Mouse (Mus musculus) right cerebral cortex, postnatal 36 days (tissue): ENCODE measurements around the gene Atp13a1.

Experiments used
- DNase-seq, 2 experiments: peaks; one replicate each; pipeline ENCODE4 v3.0.0; 2022; ENCODE audit warnings: low spot score in 2 of 2, mixed read lengths in 1 of 2

Gene Atp13a1

DNA sequence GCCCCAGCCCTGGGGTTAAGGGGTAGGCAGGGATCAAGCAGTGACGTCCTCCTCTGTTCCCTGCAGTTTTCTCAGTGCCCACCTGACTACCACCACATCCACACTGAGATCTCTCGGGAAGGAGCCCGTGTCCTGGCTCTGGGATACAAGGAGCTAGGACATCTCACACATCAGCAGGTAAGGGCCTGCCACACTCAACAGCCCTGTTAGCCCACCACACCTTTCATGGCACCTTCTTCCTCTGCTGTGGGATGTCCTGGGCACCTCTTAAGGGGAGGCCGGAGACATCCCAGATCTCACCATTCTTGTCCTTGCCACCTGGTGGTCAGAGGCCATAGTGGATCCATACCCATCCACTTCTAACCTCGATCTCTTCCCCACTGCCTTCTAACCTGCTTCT lies 9.0 kb downstream of the Atp13a1 start:
- DNase-seq = no peak

DNA sequence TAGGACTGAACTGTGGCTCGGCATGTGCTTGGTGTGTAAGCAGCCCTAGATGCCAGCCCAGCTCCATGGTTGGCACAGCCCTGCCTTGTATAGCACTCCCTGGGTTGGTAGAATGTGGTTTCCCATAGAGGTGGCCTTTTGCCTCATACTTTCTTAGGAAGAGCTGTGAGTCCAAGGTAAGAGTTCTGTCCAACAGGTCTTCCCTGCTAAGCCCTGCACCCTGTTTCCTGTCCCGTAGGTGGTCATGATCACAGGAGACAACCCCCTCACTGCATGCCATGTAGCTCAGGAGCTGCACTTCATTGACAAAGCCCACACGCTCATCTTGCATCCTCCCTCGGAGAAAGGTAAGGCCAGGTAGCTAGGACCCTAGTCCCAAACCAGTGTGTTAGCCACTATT lies 10.8 kb downstream of the Atp13a1 start:
- no peak for DNase-seq

DNA sequence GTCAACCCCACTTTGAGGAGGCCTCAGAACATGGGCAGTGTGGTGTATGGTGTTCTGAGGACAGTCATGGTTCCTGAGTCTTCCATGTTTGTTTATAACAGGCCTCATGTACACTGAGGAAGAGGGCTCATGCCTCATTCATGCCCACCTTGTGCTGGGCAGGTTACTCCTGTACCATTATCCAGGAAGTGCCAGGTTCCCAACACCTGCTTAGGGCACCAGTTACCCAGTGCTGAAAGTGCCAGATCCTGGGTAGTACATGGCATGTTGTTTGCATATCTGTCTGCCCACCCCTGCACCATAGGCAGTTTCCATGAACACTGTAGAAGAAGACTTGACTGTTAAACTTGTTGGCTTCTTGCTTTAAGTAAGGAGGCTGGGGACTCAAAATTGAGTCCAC lies 11.3 kb downstream of the Atp13a1 start:
- no peak for DNase-seq

DNA sequence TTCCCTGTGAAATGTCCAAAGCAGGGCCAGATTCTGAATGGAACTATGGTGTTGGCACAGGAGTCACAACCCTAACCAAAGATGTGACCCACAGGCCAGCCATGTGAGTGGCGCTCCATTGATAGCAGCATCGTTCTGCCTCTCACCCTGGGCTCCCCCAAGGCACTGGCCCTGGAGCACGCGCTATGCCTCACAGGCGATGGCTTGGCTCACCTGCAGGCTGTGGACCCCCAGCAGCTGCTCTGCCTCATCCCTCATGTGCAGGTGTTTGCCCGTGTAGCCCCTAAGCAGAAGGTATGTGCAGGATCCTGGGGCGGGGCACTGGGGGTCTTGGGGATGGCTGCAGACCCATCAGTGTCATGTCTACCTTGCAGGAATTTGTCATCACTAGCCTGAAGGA lies 12.4 kb downstream of the Atp13a1 start:
- no peak for DNase-seq

DNA sequence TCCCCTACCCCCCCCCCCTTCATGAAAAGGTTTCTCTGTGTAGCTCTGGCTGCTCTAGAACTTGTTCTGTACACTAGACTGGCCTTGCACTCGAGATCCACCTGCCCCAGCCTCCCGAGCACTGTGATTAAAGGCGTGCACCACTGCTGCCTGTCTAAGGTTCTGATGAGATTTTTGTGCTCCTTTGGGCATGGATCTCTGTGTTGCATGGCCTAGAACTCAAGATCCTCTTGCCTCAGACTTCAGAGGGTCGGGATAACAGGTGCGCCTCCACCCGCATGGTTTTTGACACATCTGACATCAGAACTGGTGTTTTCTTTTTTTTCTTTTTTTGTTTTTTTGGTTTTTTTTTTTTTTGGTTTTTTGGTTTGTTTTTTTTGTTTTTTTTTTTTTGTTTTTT lies 13.6 kb downstream of the Atp13a1 start:
- no peak for DNase-seq

DNA sequence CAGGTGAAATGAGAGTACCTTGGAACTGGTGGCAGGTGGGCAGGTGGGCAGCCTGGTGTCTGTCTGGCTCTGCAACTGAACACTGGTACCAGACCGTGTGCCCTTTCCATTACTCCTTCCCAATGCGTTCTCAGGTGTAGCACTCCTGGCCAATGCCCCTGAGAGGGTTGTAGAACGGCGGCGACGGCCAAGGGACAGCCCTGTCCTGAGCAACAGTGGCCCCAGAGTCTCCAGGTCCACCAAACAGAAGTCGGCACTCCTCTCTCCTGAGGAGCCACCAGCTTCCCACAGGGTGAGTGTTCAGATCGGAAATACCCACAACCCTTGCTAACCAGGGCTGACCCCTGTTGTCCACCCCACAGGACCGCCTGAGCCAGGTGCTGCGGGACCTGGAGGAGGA lies 14.1 kb downstream of the Atp13a1 start:
- DNase-seq = no peak

DNA sequence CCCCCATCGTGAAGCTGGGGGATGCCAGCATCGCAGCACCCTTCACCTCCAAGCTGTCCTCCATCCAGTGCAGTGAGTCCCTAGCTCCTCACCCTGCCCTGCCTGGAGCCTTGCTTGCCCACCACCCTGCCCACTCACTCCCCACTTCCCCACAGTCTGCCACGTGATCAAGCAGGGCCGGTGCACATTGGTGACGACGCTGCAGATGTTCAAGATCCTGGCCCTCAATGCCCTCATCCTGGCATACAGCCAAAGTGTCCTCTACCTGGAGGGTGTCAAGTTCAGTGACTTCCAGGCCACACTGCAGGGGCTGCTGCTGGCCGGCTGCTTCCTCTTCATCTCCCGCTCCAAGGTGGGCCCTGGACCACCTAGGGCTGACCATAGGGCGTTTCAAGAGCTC lies 14.5 kb downstream of the Atp13a1 start:
- DNase-seq = no peak

DNA sequence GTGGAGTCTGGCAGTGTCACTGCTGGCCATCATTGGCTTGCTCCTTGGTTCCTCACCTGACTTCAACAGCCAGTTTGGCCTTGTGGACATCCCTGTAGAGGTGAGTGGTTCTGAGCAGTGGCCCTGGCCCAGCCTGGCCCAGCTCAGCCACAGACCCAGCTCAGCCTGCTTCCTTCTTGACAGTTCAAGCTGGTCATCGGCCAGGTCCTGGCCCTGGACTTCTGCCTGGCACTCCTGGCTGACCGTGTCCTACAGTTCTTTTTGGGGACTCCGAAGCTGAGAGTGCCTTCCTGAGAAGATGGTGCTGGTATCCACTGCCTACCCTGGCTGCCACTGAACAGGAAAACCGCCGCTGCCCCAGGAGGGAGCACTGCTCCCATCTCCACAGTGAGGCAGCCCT lies 16.3 kb downstream of the Atp13a1 start:
- DNase-seq = no peak

DNA sequence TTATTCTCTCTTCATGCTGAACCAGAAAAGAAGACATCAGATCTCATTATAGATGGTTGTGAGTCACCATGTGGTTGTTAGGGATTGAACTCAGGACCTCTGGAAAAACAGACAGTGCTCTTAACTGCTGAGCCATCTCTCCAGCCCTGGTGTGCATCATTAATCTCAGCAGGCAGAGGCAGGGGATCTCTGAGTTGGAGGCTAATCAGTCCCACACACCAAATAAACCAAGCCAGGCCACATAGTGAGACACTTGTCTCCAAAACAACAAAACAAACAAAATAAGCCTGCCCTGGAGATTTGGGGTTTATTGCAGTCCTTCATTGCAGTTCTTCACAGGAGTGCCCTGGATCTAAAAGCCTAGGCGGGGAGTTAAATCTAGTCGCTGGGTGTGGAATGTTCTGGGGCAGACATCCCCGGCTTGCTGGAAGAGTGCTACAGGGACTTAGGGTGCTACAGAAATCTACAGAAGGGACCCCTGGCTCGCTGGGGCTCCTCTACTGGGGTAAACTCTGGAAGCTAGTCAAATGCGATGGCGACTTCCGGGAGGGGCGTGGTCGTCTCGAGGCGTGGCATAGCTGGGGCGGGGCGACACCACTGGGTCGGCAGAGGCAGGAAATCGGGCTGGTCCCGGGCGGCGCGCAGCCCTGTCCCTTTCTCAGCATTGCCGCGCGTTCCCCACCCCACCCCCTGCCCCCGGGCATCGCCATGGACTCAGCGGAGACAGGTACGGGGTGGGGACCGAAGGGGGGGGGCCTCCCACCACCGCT lies 17.3 kb downstream of the Atp13a1 start, which contains the start of gene Gmip:
TSS of gene Gmip (plus strand) at position 586 of the 770 bp plus-strand sequence.
- peak in 1 of 2 experiments; percentile 35 for DNase-seq

DNA sequence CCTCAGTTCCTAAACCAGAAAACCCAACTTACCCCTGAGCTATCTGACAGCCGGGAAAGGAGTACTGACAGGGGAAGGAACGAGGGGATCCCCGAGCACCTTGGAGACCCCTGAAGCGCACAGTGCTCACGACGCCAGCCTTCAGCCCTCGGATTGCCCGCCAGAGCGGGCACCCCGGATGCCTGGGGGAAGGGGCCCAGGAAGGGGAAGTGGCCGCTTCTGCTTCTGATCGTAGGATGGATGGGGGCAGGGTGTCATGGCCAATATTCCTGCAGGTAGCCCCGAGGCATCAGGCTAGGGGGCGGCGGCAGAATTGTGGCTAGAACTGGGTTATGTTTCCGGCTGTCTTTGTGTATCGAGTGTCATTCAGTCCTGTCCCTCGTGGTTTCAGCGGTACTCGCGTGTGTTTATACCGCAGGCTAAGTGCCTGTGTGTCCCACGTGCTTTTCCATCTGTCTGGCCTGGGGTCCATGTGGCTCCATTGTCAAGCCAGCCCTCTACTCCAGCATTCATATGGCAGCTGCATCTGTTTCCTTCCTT lies 18.0 kb downstream of the Atp13a1 start:
- DNase-seq = no peak

DNA sequence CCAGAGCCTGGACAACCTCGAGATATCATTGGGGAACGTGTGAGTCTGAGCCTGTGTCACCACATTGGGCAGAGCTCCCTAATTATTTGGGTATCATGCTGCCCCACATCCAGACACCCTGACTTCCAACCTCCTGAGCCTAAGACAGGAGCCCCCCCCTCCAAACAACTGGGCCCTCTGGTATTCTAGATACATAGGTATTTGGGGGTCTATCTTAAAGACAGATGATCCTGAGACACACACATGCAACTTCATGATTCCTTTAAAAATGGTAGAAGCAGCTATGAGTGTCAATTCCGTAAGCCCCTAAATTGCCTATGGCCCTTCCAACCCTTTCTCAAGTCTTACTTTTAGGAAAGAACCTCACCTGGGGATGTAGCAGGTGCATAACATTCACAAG lies 18.9 kb downstream of the Atp13a1 start:
- no peak for DNase-seq

DNA sequence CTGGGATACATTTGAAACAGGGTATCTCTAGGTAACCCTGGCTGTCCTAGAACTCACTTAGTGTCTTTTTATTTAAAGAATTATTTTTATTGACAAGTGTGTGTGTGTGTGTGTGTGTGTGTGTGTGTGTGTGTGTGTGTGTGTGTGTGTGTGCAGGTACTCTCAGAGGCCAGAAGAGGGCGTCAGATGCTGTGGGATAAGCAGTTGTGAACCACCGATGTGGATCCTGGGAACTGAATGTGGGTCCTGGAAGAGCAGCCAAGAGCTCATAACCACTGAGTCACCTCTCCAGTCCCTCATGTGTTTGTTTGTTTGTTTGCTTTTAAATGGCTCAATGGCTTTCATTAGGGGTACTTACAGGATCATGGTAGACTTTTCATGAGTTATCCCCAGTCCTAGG lies 23.9 kb downstream of the Atp13a1 start:
- no peak for DNase-seq

DNA sequence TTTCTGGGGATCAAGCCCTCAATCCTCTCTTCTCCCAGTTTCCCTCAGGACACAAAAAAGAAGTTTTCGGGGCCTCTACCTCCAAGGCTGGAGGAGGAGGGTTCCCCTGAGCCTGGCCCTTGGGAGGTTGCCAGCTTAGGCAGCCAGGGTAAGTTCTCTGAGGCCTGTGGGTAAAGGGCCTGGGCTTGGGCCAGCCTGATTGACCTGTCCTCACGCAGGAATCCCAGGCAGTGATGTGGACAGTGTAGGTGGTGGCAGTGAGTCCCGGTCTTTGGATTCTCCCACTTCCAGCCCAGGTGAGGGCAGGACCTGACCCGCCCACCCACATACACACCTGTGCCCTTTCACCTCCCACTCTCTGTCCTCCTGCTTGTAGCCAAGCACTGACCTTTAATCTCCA lies 24.4 kb downstream of the Atp13a1 start:
- no peak for DNase-seq

DNA sequence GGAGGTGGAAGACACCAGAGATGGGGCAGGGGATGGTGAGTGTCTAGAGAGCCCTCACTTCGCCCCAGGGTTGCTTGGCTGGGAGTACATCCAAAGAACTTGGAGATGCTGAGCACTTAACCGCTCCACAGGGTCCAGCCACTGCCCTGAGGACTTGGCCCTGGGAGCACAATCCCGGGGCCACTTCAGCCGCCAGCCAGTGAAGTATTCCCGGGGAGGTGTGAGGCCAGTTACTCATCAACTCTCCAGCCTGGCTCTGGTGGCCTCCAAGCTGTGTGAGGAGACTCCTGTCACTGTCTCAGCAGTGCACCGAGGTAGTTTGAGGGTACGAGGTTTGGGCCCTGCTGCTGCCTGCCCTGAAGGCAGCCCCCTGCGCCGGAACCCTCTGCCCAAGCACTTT lies 29.5 kb downstream of the Atp13a1 start:
- no peak for DNase-seq

DNA sequence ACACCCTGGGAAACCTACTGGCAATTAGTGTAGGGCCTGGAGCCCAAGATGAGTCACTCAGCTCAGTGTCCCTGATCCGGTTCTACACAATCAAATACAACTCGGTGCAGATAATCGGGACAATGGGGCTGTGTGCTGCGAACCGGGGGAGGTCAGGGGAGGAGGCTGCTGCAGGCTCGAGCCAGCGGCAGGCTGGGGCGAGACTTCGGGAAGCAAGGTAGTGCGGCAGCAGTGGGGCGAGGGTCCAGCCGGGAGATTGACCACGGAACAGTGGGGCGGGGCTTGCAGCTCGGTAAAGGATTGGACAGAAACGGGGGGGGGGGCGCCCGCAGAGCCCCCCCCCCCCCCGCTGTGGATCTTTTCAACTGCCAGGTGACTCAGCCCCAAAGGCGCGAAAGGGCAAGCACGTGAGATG lies 31.0 kb downstream of the Atp13a1 start:
- no peak for DNase-seq

DNA sequence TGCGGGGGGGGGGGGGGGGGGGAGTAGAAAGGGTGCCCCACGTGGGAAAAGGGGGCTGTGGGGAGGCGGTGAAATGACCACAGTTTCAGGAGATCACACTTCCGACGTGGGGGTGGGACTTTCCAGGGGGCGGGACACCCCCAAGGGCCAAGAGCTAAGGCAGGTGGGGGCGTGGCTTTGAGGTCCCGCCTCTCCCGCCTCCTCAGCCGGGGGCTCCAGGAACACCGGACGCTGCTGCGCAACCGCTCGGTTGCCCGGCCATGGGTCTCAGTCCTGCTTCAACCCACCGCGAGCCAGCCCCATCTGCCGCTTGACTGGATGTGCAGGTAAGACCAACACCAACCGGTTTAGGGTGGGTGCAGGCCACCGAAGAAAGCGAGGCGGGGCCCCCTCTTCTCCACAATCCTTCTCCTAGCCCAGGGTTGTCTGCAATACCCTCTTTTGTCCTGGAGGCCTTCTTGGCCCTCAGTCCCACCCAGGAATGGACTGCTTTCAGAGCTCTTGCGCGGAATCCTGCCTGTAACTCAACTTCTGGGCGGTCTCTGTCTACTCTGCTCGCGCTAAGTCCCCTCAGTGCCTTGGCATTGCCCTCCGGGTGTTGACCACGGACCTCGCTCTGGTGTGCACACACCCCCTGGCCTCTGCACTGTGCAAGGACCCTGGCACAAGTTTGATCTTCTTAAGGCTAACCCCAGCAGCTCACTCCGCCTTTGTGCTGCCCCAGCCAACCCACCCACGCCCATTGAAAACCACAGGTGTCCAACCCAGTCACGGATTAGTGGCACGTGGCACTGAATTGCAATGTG lies 31.6 kb downstream of the Atp13a1 start, which contains the start of gene Lpar2:
TSS of gene Lpar2 (plus strand) at position 44 of the 806 bp plus-strand sequence.
- DNase-seq = no peak

DNA sequence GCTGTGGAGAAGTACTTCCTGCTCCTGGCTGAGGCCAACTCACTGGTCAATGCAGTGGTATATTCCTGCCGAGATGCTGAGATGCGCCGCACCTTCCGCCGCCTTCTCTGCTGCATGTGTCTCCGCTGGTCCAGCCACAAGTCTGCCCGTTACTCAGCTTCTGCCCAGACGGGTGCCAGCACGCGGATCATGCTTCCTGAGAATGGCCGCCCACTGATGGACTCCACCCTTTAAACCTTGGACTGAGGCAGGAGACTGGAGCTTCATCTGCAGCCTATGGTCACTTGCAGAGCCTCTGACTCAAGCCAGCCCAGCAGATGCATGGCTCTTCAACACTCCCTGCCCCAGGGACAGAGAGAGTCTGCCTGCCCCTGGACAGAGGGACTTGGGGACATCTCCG lies 35.4 kb downstream of the Atp13a1 start:
- no peak for DNase-seq

DNA sequence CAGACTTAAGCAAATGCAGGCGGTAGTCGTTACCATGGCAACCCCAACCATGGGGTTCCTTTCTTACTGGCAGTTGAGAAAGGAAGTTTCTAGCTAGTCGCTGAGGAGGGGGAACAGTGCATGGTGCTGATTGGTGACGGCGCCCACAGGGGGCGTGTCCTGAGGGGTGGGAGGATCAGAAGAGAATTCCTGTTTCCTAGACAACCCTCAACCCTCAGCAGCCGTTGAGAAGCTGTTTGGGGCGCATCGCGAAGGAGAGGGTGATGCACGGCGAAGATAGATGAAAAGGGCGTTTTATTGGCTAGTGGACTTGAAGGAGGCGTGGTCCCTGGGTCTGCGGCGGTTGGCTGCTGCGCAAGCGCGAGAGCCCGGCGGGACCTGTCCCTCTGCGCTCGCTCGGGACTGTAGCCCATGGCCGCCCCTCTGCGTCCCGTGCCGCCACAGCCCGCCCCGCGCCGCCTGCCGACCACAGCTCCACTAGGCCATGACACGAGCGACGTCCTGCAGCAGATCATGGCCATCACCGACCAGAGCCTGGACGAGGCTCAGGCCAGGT lies 41.4 kb downstream of the Atp13a1 start, which contains the start of gene Pbx4:
TSS of gene Pbx4 (plus strand) at position 194 of the 556 bp plus-strand sequence.
- DNase-seq = peak; percentile 96 to 97

DNA sequence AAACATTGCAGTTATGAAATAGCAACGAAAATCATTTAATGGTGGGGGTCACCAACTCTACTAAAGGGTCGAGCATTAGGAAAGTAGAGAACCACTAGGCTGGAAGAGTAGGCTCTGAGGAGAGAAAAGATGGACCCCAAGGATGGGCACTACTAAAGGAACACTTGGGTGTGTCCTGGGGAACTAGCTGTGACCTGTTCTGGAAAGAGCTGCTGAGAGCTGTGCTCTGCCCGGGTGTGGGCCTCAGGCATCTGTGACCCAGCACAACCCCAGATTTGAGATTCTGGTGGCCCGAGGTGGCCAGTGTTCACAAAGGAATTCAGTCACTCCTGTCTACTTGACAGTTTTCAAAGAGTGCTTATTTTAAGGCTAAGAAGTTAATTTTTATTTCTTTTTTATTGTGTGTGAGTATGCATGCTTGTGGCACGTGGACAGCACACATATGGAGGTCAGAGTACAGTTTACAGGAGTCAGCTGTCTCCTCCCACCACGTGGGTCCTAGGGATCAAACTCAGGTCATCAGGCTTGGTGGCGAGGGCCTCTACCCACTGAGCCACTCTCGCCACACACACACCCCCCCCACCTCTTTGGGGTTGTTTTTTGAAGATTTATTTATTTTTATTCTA lies 46.2 kb downstream of the Atp13a1 start:
- DNase-seq = no peak

DNA sequence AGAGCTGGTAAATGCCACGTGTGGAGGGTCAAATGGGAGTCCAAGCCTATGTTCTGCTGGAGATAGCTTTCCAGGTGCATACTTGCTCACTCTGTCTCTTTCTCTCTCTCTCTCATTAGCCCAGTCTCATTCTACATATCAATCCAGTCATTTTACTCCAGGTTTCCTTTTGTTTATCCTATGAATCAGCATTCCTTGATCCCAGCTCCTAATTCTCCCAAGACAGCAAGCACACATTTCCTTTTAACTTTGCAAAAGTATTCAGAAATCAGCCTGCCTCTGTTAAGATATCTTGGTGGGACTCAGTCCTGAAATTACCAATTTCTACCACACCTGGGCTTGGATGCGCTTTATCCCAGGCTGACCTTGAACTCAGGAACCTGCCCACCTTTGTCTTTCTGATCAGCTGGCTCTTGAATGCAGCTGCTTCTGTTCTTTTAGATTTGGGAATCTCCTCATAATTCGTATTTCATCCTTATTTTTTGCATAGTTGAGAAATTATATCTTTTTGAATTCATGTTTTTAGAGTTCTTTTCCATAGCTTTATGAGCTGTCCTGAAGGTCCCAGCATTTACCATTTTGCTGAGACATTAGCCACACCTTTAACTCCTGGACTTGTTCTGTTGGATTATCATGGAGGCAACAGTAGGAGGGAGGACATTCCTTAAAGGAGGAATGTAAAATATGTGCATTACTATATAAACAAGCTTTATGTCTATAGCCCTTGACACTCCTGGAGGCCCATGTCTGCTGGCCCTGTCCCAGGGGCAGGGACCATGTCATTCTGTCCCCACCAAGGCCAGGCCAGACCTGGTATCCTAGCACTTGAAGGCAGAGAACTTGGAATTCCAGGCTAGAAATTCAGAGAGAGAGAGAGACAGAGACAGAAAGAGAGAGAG lies 56.5 kb downstream of the Atp13a1 start:
- no peak for DNase-seq

DNA sequence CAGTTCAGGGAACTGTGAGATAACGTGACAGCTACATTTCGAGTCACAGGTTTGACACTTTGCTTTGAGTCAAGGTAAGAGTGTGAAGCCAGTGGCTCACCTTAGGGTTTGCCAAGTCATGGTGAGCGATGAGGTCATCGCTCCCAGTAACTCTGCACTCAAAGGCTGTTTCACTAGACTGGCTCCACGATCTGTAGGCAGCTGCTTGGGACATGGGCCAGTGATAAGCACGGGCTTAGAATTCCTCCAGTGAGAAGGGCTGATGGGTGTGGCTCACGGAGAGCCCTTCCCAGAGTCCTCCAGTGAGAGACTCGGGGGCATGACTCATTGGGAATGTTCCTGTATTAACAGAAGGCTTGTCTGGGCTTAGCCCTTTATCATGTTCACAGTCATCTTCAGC lies 58.0 kb downstream of the Atp13a1 start:
- DNase-seq = no peak
